Mouse (Mus musculus): ENCODE results near the gene Uggt1. TPM values are rescaled to one million over a fixed set of nuclear protein-coding genes. Genes with fewer than 3 reads are reported as not detected.

Gene Uggt1
- polyA plus RNA-seq, 1 experiment from 2014 or later: 61.3 TPM

Small RNA genes lying within 50 kb of the gene (microRNA-seq; reads per million reads assigned to microRNA genes)
- 1.6 reads per million, percentile 3 among the genes with 10 or more reads in this experiment for gene Mir6897

Other genes starting within 250 kb of the Uggt1 start
- gene Hs6st1, start 176.3 kb downstream of the Uggt1 start, polyA plus RNA-seq (2015; fragmentation: Nextera tagmentation; extraction: Ambion mirVana): 8.0 and 8.5 TPM in 2 replicates
- gene Neurl3, start 30.0 kb upstream of the Uggt1 start, polyA plus RNA-seq (2015; fragmentation: Nextera tagmentation; extraction: Ambion mirVana): 18.4 TPM in 2 replicates
- gene Arid5a, start 63.0 kb upstream of the Uggt1 start, polyA plus RNA-seq (2015; fragmentation: Nextera tagmentation; extraction: Ambion mirVana): 6.5 and 7.9 TPM in 2 replicates
- 49.8 and 55.7 TPM in 2 replicates for gene Kansl3, start 124.5 kb upstream of the Uggt1 start, polyA plus RNA-seq (2015; fragmentation: Nextera tagmentation; extraction: Ambion mirVana)
- gene Fer1l5, start 127.6 kb upstream of the Uggt1 start, polyA plus RNA-seq (2015; fragmentation: Nextera tagmentation; extraction: Ambion mirVana): 1.3 and 1.7 TPM in 2 replicates
- 54.0 and 61.4 TPM in 2 replicates for gene Lman2l, start 200.6 kb upstream of the Uggt1 start, polyA plus RNA-seq (2015; fragmentation: Nextera tagmentation; extraction: Ambion mirVana)
- 13.8 and 13.9 TPM in 2 replicates for gene Cnnm4, start 226.9 kb upstream of the Uggt1 start, polyA plus RNA-seq (2015; fragmentation: Nextera tagmentation; extraction: Ambion mirVana)

Data from kidney, embryonic 16.5 days (tissue).